Mouse (Mus musculus) fibroblast of lung, adult 2 months (primary cell): ENCODE results near the gene Rrp7a.
A peak's percentile ranks its signal among the peaks of the same experiment; 100 is the strongest.
"Not testable (repeated sequence)": the region's sequence is repeated elsewhere in the genome, so short reads cannot be mapped to it uniquely, and the experiment has no call there.

Source experiments
- DNase-seq: peaks from one replicate; pipeline ENCODE4 v3.0.0-alpha.2; 2011; ENCODE audit warnings: low read depth

The Rrp7a gene

GRCm38 (mm10) chr15:83156929-83157666, 34.5 kb upstream of the Rrp7a start:
- peak; percentile 95 for DNase-seq

GRCm38 (mm10) chr15:83155672-83156419, 33.2 kb upstream of the Rrp7a start:
- no peak for DNase-seq

DNA sequence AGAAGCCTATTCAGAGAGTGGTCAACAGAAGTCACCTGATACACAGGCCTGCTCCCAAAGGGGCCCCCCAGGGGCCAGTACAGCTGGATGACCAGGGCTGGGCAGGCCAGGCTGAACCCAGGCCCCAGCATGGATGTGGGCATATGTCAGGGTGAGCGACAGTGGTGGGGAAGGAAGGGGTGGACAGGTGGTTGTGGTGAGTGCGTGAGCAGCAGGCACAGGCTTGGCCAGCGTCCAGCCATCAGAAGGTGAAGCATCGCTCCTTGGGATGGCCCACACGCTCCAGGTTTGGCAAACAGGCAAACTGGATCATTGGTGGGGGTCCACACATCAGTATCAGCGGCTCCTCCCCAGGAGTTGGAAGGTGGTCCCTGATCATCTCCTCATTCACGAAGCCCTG, 31.7 kb upstream of the Rrp7a start:
- no peak for DNase-seq

GRCm38 (mm10) chr15:83150694-83151093, 28.1 kb upstream of the Rrp7a start:
- no peak for DNase-seq

DNA sequence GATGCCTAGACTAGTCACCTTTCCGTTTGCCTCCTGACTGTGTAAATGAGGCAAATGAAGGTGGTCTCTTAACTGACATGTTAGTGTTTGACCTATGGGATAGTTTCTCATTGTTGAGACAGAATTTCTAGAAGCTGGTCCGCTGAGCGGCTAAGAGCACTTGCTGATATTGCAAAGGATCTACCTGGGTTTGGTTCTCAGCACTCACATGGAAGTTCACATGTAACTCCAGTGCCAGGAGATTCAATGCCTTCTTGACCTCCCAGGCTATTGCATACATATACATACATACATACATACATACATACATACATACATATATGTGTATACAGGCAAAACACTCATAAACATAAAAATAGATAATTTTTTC, 27.5 kb upstream of the Rrp7a start:
- DNase-seq: no peak

DNA sequence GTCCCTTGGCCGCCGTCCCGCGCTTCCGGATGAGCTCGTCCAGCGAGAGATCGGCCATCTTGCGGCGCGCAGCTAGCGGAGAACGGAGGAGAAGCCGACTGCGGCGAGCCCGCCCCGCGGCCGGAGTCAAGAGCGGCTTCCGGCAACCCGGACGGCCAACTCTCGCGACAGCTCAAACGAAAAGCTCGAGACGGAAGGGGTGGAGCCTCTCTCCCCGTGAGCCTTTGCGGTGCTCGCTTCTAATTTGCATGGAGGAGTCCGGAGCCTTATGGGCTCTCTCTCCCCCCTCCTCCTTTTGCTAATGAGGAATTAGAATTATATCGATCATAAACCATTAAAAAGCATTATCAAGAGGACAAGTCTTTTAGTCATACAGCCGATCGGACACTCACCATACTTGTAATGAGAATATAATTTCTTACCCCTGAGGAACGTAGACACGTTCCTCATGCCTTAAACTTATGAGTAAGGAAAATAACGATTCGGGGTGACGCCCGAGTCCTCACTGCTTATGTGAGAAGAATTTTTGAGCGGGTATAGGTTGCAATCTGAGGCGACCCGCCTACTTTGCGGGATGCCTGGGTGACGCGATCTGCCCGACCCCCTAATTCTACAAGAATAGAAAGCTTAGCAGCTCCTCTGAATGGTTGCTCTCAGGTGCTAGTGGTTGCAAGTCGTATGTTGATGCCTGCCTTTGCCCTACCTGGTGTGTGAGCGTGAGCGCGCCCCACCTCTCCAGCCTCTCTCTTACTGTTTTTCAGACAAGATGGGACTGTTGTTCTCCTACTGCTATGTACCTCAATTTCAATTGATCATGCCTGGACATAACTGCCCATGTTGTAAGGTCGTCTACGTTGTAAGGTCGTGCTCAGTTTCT, 26.8 kb upstream of the Rrp7a start, which contains the start of gene Poldip3:
TSS of gene Poldip3 (minus strand) at position 189 of the 877 bp plus-strand sequence.
- peak; percentile 95 for DNase-seq

DNA sequence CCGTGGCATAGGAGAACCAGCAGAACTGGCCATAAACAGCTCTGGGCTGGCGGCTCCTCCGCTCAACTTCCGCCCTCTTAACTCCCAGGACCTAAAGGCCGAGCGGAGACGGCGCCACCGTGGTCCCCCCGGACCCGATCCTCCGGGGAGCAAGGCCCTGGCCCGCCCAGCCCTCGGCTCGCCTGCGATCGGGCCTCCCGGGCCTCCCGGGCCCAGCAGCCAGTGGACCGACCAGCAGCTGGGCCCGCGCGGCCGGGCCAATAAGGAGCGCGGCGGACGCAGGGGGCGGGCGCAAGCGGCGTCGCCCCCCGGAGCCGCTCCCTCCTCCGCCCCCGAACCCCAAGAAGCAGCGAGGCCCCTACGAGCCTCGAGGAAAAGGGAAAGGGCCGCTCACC, 26.2 kb upstream of the Rrp7a start:
- no peak for DNase-seq

DNA sequence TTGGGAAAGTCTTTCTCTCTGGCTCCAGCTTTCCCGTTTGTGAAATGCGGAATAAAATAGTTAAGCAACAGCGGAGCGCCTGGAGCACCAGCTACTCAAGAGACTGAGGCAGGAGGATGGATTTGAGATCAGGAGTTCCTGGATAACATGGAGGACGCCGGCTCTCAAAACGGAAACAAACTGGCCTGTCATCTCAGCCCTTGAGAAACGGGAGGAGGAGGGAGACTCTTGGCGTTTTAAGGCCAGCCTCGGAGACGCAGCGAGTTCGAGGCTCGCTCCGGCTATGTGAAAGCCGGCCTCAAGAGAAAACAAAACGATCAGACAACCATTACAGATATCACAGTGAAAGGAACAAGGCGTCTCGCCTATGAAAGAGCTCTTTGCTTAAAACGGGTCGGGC, 25.8 kb upstream of the Rrp7a start:
- no peak for DNase-seq

DNA sequence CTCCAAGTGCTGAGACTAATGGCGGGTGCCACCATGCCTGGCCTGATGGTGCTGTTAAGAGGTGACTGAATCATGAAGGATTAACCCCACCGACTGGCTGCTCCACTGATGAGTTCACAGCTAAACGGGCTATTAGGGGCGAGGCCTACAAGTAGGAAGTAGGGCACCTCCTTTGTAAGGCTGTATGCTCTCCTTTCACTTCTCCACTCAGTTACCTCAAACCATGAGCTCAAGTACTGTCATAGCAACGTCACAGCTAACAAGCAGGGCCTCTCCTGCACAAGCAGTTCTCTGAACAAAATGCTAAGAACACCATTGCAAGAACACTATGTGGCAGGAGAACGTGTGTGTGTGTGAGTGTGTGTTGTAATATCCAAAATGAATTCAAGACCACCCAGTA, 22.9 kb upstream of the Rrp7a start:
- no peak for DNase-seq

GRCm38 (mm10) chr15:83142861-83143260, 20.3 kb upstream of the Rrp7a start:
- no peak for DNase-seq

- DNase-seq: no peak
These were observed 13.1 kb upstream of the Rrp7a start for GRCm38 (mm10) chr15:83135654-83136053.

DNA sequence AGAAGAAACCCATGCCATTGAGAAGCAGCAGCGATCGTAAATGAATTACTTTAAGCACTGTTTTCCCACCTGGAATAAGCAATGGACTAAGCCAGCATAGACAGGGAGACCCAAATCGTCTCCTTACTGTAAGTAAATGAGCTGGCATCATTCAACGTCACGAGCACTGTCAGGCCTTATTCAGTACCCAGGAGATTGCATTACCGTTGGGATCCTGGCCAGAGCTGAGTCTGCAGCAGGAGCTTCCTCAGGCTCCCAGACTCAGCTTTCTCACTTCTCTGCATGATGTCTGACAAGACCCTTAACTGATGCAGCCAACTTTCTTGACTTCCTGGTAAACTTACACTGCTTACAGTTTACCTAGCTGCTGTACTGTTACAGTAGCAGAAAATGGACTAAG, 12.1 kb upstream of the Rrp7a start:
- no peak for DNase-seq

- no peak for DNase-seq
These were observed 7.1 kb upstream of the Rrp7a start for GRCm38 (mm10) chr15:83129530-83130231.

GRCm38 (mm10) chr15:83127037-83127436, 4.4 kb upstream of the Rrp7a start:
- DNase-seq: not testable (repeated sequence)

DNA sequence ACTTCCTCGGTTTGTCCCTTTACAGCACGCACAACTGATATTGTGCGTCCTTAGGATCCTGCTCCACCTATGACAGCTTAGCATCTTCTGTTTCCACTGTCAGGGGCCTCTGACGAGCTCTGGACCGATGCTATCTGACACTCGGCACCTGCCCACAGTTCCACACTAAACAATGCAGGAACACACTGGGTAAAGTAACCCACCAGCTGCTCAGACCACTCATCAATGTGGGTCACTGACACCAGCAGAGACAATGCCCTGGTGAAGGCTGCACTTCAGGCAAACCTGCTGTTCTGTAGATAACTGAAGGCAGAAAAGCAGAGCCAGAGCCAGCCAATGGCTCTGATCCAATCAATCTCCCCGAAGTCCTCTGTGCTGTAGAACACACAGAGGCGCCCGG, 4.0 kb upstream of the Rrp7a start:
- DNase-seq: no peak

DNA sequence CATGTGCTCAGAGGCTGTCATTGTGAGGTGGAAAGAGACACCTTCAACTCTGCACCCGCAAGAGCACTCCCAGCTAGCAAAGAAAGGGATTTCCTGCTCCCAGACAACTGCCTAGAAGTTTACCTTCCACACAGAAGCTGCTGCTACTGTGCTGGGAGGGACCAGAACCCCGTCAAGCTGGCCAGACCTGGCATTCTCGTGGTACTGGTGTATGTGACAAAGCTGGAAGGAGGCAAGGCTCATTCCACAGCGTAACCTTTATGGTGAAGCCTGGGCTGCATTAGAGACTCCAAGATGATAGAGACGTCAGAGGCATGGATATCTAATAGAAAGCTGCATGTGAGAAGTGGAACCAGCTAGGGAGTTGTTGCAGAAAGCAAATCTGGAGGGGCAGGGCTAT, 2.0 kb upstream of the Rrp7a start:
- no peak for DNase-seq

- DNase-seq: no peak
These were observed 664 bp downstream of the Rrp7a start for GRCm38 (mm10) chr15:83121709-83122565.

DNA sequence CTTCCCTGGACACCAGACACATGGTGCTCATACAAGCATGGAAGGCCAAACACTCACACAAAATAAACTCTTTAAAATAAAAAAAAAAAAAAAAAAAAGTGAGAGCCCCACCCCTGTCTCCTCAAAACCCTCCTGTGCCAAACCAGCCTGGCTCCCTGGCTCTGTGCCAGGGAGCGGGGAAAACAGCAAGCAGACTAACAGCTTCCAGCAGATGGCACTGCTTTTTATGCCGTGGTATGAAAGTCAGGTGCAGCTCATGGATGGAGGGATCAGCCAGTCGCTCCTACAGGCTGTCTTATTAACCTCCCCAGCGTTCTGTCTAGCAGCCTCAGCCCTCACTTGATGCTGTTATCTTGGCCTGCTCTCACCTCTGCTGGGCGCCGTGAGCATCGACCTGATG, 4.2 kb downstream of the Rrp7a start:
- DNase-seq: no peak

- DNase-seq: no peak
These were observed 7.5 kb downstream of the Rrp7a start for GRCm38 (mm10) chr15:83115071-83115470.

DNA sequence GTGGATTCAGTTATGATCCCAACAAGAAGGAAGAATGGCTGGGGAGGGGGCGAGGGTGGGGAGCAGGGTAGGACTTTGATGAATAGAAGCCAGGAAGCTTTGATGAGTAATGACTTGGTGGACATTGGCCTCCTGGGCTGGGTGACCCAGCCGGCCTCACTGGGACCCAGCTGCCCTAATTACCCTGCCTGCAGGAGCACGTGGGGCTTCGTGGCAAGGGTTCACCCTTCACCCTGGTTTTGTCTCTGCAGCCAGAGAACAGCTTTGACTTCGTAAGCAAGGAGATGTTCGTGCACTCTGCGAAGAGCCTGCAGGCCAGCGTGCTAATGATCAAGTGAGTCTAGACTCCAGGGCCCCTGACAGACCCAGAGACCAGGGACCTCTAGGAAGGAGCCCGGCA, 8.5 kb downstream of the Rrp7a start:
- no peak for DNase-seq

- no peak for DNase-seq
These were observed 9.7 kb downstream of the Rrp7a start for GRCm38 (mm10) chr15:83112898-83113297.
